Mouse (Mus musculus): ENCODE results near the gene Hoxa9. TPM values are rescaled to one million over a fixed set of nuclear protein-coding genes. Genes with fewer than 3 reads are reported as not detected.

Hoxa9 gene
- polyA plus RNA-seq, 1 experiment from 2014 or later = not detected

GRCm38 (mm10) chr6:52259081-52259790 lies 28.3 kb upstream of the Hoxa9 start:
- no peak overlapping the region for H3K9ac ChIP-seq
- ATAC-seq = no peak
- no peak overlapping the region for H3K27ac ChIP-seq
- 2% methylated on average over 24 of the region's 25 CpGs for WGBS
- no peak overlapping the region for H3K4me2 ChIP-seq
- H3K27me3 ChIP-seq = peaks cover 96% of the 10 kb centered on the region
- no peak overlapping the region for H3K4me3 ChIP-seq
- no peaks in the 10 kb centered on the region for H3K36me3 ChIP-seq (ENCODE audit: poor library complexity, severe bottlenecking)
- no peaks in the 10 kb centered on the region for H3K9me3 ChIP-seq (replicated peaks)
- H3K4me1 ChIP-seq = peaks cover 10% of the 10 kb centered on the region; the same call in 1 of the 2 replicates

- WGBS = 0% methylated on average over 6 of the region's 6 CpGs
- peaks cover 96% of the 10 kb centered on the region for H3K27me3 ChIP-seq
- no peak overlapping the region for H3K4me3 ChIP-seq
- no peak overlapping the region for H3K4me2 ChIP-seq
- no peaks in the 10 kb centered on the region for H3K9me3 ChIP-seq (replicated peaks)
- no peak overlapping the region for H3K9ac ChIP-seq
- H3K4me1 ChIP-seq = peaks cover 13% of the 10 kb centered on the region; the same call in 1 of the 2 replicates
- H3K27ac ChIP-seq = no peak overlapping the region
- no peaks in the 10 kb centered on the region for H3K36me3 ChIP-seq (ENCODE audit: poor library complexity, severe bottlenecking)
- ATAC-seq = 0 out of 2 replicates have a peak, but pooled peaks have one; percentile 19
Observed at GRCm38 (mm10) chr6:52256956-52257355, 26.1 kb upstream of the Hoxa9 start.

- H3K9me3 ChIP-seq (replicated peaks) = no peaks in the 10 kb centered on the region
- H3K4me2 ChIP-seq = peak overlapping the region; percentile 13; the same call in 1 of the 2 replicates
- no peaks in the 10 kb centered on the region for H3K36me3 ChIP-seq (ENCODE audit: poor library complexity, severe bottlenecking)
- H3K4me3 ChIP-seq = peak overlapping the region; percentile 19; the same call in 1 of the 2 replicates
- ATAC-seq = no peak
- WGBS = under 1% methylated on average over 59 of the region's 59 CpGs
- 0 out of 2 replicates have a peak, but pooled peaks cover 3% of the 10 kb centered on the region for H3K4me1 ChIP-seq
- no peak overlapping the region for H3K27ac ChIP-seq
- H3K9ac ChIP-seq = no peak overlapping the region
- H3K27me3 ChIP-seq = peaks cover 98% of the 10 kb centered on the region
Observed at GRCm38 (mm10) chr6:52253511-52254500, 22.9 kb upstream of the Hoxa9 start.

GRCm38 (mm10) chr6:52252775-52253376 lies 22.0 kb upstream of the Hoxa9 start:
- under 1% methylated on average over 35 of the region's 35 CpGs for WGBS
- Histone ChIP-seq H3K9ac (no peak overlapping the region), H3K4me3 (no peak overlapping the region; the same call in 1 of the 2 replicates), H3K4me1 (0 out of 2 replicates have a peak, but pooled peaks cover 3% of the 10 kb centered on the region), H3K27ac (no peak overlapping the region), H3K4me2 (no peak overlapping the region), H3K9me3 (replicated peaks) (no peaks in the 10 kb centered on the region), H3K36me3 (ENCODE audit: poor library complexity, severe bottlenecking) (no peaks in the 10 kb centered on the region), H3K27me3 (peaks cover 98% of the 10 kb centered on the region)
- no peak for ATAC-seq

- ATAC-seq = no peak
- Histone ChIP-seq H3K27me3 (peaks cover 99% of the 10 kb centered on the region), H3K36me3 (ENCODE audit: poor library complexity, severe bottlenecking) (no peaks in the 10 kb centered on the region), H3K4me3 (no peak overlapping the region), H3K4me2 (no peak overlapping the region), H3K9ac (no peak overlapping the region), H3K27ac (no peak overlapping the region), H3K9me3 (replicated peaks) (no peaks in the 10 kb centered on the region), H3K4me1 (0 out of 2 replicates have a peak, but pooled peaks cover 3% of the 10 kb centered on the region)
- under 1% methylated on average over 24 of the region's 24 CpGs for WGBS
Observed at GRCm38 (mm10) chr6:52252016-52252774, 21.3 kb upstream of the Hoxa9 start.

- no peaks in the 10 kb centered on the region for H3K36me3 ChIP-seq (ENCODE audit: poor library complexity, severe bottlenecking)
- 0 out of 2 replicates have a peak, but pooled peaks cover 3% of the 10 kb centered on the region for H3K4me1 ChIP-seq
- ATAC-seq = no peak
- H3K27me3 ChIP-seq = peaks cover 99% of the 10 kb centered on the region
- no peak overlapping the region for H3K4me2 ChIP-seq
- H3K9ac ChIP-seq = no peak overlapping the region
- H3K27ac ChIP-seq = no peak overlapping the region
- WGBS = 14% methylated on average over 7 of the region's 7 CpGs
- no peak overlapping the region for H3K4me3 ChIP-seq
- H3K9me3 ChIP-seq (replicated peaks) = no peaks in the 10 kb centered on the region
Observed at GRCm38 (mm10) chr6:52251177-52251879, 20.4 kb upstream of the Hoxa9 start.

- whole genome bisulfite sequencing = 0% methylated on average over 4 of the region's 4 CpGs
Observed at GRCm38 (mm10) chr6:52249826-52250225, 18.9 kb upstream of the Hoxa9 start.

GRCm38 (mm10) chr6:52249415-52249738 lies 18.5 kb upstream of the Hoxa9 start:
- Histone ChIP-seq H3K9ac (no peak overlapping the region), H3K27ac (no peak overlapping the region), H3K36me3 (ENCODE audit: poor library complexity, severe bottlenecking) (no peaks in the 10 kb centered on the region), H3K4me1 (0 out of 2 replicates have a peak, but pooled peaks cover 3% of the 10 kb centered on the region), H3K9me3 (replicated peaks) (no peaks in the 10 kb centered on the region), H3K4me2 (no peak overlapping the region), H3K4me3 (no peak overlapping the region), H3K27me3 (peaks cover 100% of the 10 kb centered on the region)
- under 1% methylated on average over 16 of the region's 16 CpGs for WGBS
- ATAC-seq = no peak

More at GRCm38 (mm10) chr6:52249826-52250225, 18.9 kb upstream of the Hoxa9 start:
- H3K4me1 ChIP-seq = 0 out of 2 replicates have a peak, but pooled peaks cover 3% of the 10 kb centered on the region
- H3K27ac ChIP-seq = no peak overlapping the region
- H3K4me2 ChIP-seq = no peak overlapping the region
- peaks cover 99% of the 10 kb centered on the region for H3K27me3 ChIP-seq
- H3K36me3 ChIP-seq (ENCODE audit: poor library complexity, severe bottlenecking) = no peaks in the 10 kb centered on the region
- no peak overlapping the region for H3K4me3 ChIP-seq
- no peak for ATAC-seq
- H3K9ac ChIP-seq = no peak overlapping the region
- H3K9me3 ChIP-seq (replicated peaks) = no peaks in the 10 kb centered on the region

GRCm38 (mm10) chr6:52248638-52249414 lies 17.9 kb upstream of the Hoxa9 start:
- no peak overlapping the region for H3K9ac ChIP-seq
- H3K36me3 ChIP-seq (ENCODE audit: poor library complexity, severe bottlenecking) = no peaks in the 10 kb centered on the region

More at GRCm38 (mm10) chr6:52248638-52249414, 17.9 kb upstream of the Hoxa9 start:
- WGBS = 1% methylated on average over 27 of the region's 27 CpGs
- H3K9me3 ChIP-seq (replicated peaks) = no peaks in the 10 kb centered on the region
- ATAC-seq = no peak
- H3K27me3 ChIP-seq = peaks cover 100% of the 10 kb centered on the region
- H3K4me2 ChIP-seq = no peak overlapping the region
- H3K4me1 ChIP-seq = 0 out of 2 replicates have a peak, but pooled peaks cover 3% of the 10 kb centered on the region
- no peak overlapping the region for H3K4me3 ChIP-seq
- H3K27ac ChIP-seq = no peak overlapping the region

All from forebrain, embryonic 13.5 days (tissue).